9 mouse cellular contexts compared by ENCODE assay signal in the genomic region with DNA sequence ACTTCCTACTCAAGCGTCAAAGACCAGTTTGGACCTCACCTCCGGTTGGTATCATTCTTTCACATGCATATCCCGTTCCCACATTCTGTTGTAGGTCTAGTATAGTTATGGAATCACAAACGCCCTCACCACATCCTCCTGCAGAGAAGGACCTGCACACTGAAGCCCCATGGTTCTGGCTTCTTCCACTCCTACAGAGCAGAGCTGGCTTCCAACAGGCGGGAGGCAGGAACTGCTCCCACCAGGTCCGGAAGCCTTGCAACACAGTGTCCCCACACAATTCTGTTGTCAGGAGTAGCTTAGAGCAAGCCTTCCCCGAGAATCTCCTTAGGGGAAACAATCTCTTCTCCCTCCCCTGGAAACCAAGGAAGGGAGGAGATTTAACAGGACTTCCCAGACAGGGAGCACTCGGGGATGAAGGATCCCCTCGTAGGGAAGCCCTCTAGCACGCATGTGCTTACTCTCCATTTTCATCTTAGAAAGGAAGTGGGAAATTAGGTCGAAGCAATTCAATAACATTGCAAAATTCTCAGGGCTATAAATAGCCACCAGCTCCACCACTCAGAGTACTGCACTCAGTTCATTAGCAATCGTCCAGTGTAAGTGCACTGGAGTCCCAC. TPM values are rescaled to one million over a fixed set of nuclear protein-coding genes. Genes with fewer than 3 reads are reported as not detected.
DNase-seq lines count a peak whose midpoint lies in the region; ATAC-seq lines count a peak whose summit lies in the region.
"Had no signal": no experiment of that assay in that cellular context is flagged by ENCODE, and none has a peak within 500 bp of the region (broad histone marks: within the 10 kb centered on the region; RNA-seq: fewer than 3 reads in every experiment).

No protein-coding gene starts in this region.

- peak; percentile 45; the same call in 1 of the 2 replicates for ATAC-seq in frontal cortex, adult (ENCODE audit: low TSS enrichment)
- ATAC-seq in embryonic facial prominence, embryonic 14.5 days (ENCODE audit: low read depth): no peak
- ATAC-seq in hindbrain, embryonic 13.5 days (ENCODE audit: low FRiP score): no peak
- ATAC-seq in lung, embryonic 15.5 days (ENCODE audit: borderline replicate concordance, extremely low read depth, low FRiP score, low TSS enrichment): peak; percentile 44; the same call in 1 of the 2 replicates
- no peak for ATAC-seq in activated CD4-positive, CD25-positive, alpha-beta regulatory T cell, adult 4 months

- H3K9me3 ChIP-seq in embryonic facial prominence, embryonic 14.5 days (ENCODE audit: control insufficient read depth, low read length): no peaks in the 10 kb centered on the region
- no peaks in the 10 kb centered on the region for H3K9me3 ChIP-seq in hindbrain, embryonic 13.5 days
- no peaks in the 10 kb centered on the region for H3K9me3 ChIP-seq in lung, embryonic 15.5 days

- no peaks in the 10 kb centered on the region for H3K27me3 ChIP-seq in embryonic facial prominence, embryonic 14.5 days (replicated peaks; ENCODE audit: control insufficient read depth, insufficient read depth, low read length)
- no peaks in the 10 kb centered on the region for H3K27me3 ChIP-seq in hindbrain, embryonic 13.5 days
- no peaks in the 10 kb centered on the region for H3K27me3 ChIP-seq in lung, embryonic 15.5 days
- H3K27me3 ChIP-seq: CH12.LX had no signal

- H3K4me1 ChIP-seq in embryonic facial prominence, embryonic 14.5 days (ENCODE audit: control insufficient read depth, insufficient read depth, low read length): peaks cover 61% of the 10 kb centered on the region
- H3K4me1 ChIP-seq in hindbrain, embryonic 13.5 days (replicated peaks): peaks cover 93% of the 10 kb centered on the region
- H3K4me1 ChIP-seq in lung, embryonic 15.5 days: peaks cover 93% of the 10 kb centered on the region

- H3K27ac ChIP-seq in embryonic facial prominence, embryonic 14.5 days (replicated peaks; ENCODE audit: low read depth, low read length): peak overlapping the region; percentile 63
- peak overlapping the region; percentile 60; the same call in 1 of the 2 replicates for H3K27ac ChIP-seq in hindbrain, embryonic 13.5 days
- peak overlapping the region; percentile 90 for H3K27ac ChIP-seq in lung, embryonic 15.5 days

- no peak overlapping the region for H3K4me3 ChIP-seq in embryonic facial prominence, embryonic 14.5 days (ENCODE audit: low read depth, low read length)
- H3K4me3 ChIP-seq in hindbrain, embryonic 13.5 days: no peak overlapping the region
- H3K4me3 ChIP-seq in lung, embryonic 15.5 days: peak overlapping the region; percentile 4; the same call in 1 of the 2 replicates

- H3K9ac ChIP-seq in embryonic facial prominence, embryonic 14.5 days (ENCODE audit: low read depth, low read length): 0 out of 2 replicates have a peak overlapping the region, but pooled peaks have one; percentile 26
- H3K9ac ChIP-seq in hindbrain, embryonic 13.5 days: peak overlapping the region; percentile 39
- H3K9ac ChIP-seq in lung, embryonic 15.5 days: no peak overlapping the region

- peak overlapping the region; percentile 16; the same call in 1 of the 2 replicates for H3K4me2 ChIP-seq in embryonic facial prominence, embryonic 14.5 days (ENCODE audit: low read depth, low read length)
- H3K4me2 ChIP-seq in hindbrain, embryonic 13.5 days: peak overlapping the region; percentile 15; the same call in 1 of the 2 replicates
- peak overlapping the region; percentile 31 for H3K4me2 ChIP-seq in lung, embryonic 15.5 days

- H3K36me3 ChIP-seq in embryonic facial prominence, embryonic 14.5 days (ENCODE audit: control insufficient read depth, insufficient read depth, low read length): peaks cover 7% of the 10 kb centered on the region
- peaks cover 2% of the 10 kb centered on the region for H3K36me3 ChIP-seq in hindbrain, embryonic 13.5 days
- H3K36me3 ChIP-seq in lung, embryonic 15.5 days: peaks cover 5% of the 10 kb centered on the region; the same call in 1 of the 2 replicates

- WGBS in embryonic facial prominence, embryonic 14.5 days: 51% methylated on average over 12 of the region's 12 CpGs
- 70% methylated on average over 12 of the region's 12 CpGs for WGBS in hindbrain, embryonic 13.5 days
- 35% methylated on average over 12 of the region's 12 CpGs for WGBS in lung, embryonic 15.5 days

- DNase-seq in frontal cortex, postnatal 10 days (ENCODE audit: low spot score in 2 of 2): no peak
- DNase-seq in Muller cell, postnatal 12 days (ENCODE audit: inconsistent ontology term): peak; percentile 66
- DNase-seq in embryonic facial prominence, embryonic 14.5 days (ENCODE audit: low spot score): no peak
- DNase-seq in c-Kit-positive CD71-positive TER-119-positive erythroid progenitor cells, embryonic 14.5 days (ENCODE audit: low spot score): no peak

RNA-seq across cellular contexts. Expression of a gene that starts 5.6 kb away (rescaled TPM):
- polyA plus RNA-seq in embryonic facial prominence, embryonic 14.5 days (2014; fragmentation: Nextera tagmentation; extraction: Ambion mirVana): 70.6 and 77.3 TPM in 2 replicates
- 90.8 and 91.6 TPM in 2 replicates for polyA plus RNA-seq in hindbrain, embryonic 13.5 days (2015; fragmentation: Nextera tagmentation; extraction: Ambion mirVana)
- polyA plus RNA-seq in lung, embryonic 15.5 days (2015; fragmentation: Nextera tagmentation; extraction: Ambion mirVana): 75.7 and 77.3 TPM in 2 replicates
- 10 to 100 TPM; 30.4 to 35.4 TPM for polyA plus RNA-seq in activated CD4-positive, CD25-positive, alpha-beta regulatory T cell, adult 4 months (2017; shearing (Covaris generic))

RNA-seq across cellular contexts. Expression of a gene that starts 33.0 kb away (rescaled TPM):
- 45.6 and 52.1 TPM in 2 replicates for polyA plus RNA-seq in embryonic facial prominence, embryonic 14.5 days (2014; fragmentation: Nextera tagmentation; extraction: Ambion mirVana)
- polyA plus RNA-seq in hindbrain, embryonic 13.5 days (2015; fragmentation: Nextera tagmentation; extraction: Ambion mirVana): 61.5 and 68.1 TPM in 2 replicates
- 48.0 and 48.7 TPM in 2 replicates for polyA plus RNA-seq in lung, embryonic 15.5 days (2015; fragmentation: Nextera tagmentation; extraction: Ambion mirVana)
- 10 to 100 TPM; 31.1 to 45.6 TPM for polyA plus RNA-seq in activated CD4-positive, CD25-positive, alpha-beta regulatory T cell, adult 4 months (2017; shearing (Covaris generic))

RNA-seq across cellular contexts. Expression of a gene that starts 47.9 kb away (rescaled TPM):
- 0.55 and 0.64 TPM in 2 replicates for polyA plus RNA-seq in embryonic facial prominence, embryonic 14.5 days (2014; fragmentation: Nextera tagmentation; extraction: Ambion mirVana)
- polyA plus RNA-seq in hindbrain, embryonic 13.5 days (2015; fragmentation: Nextera tagmentation; extraction: Ambion mirVana): 8.1 and 9.3 TPM in 2 replicates
- polyA plus RNA-seq in lung, embryonic 15.5 days (2015; fragmentation: Nextera tagmentation; extraction: Ambion mirVana): 1.1 and 2.2 TPM in 2 replicates
- not detected for polyA plus RNA-seq in activated CD4-positive, CD25-positive, alpha-beta regulatory T cell, adult 4 months (2017; shearing (Covaris generic))

Comparison
In these comparisons a context has a peak if more than half of its experiments do, and no peak if none do; other contexts are left out.
1. ATAC-seq: peak in frontal cortex, adult (single experiment) and lung, embryonic 15.5 days (single experiment); none in embryonic facial prominence, embryonic 14.5 days (single experiment), hindbrain, embryonic 13.5 days (single experiment) and activated CD4-positive, CD25-positive, alpha-beta regulatory T cell, adult 4 months (single experiment).
2. Peak in every context shown above with its lines, with median percentiles within 50 percentile points of each other: H3K27ac ChIP-seq and H3K4me2 ChIP-seq.